12 mouse cellular contexts compared by ENCODE assay signal in the genomic region with DNA sequence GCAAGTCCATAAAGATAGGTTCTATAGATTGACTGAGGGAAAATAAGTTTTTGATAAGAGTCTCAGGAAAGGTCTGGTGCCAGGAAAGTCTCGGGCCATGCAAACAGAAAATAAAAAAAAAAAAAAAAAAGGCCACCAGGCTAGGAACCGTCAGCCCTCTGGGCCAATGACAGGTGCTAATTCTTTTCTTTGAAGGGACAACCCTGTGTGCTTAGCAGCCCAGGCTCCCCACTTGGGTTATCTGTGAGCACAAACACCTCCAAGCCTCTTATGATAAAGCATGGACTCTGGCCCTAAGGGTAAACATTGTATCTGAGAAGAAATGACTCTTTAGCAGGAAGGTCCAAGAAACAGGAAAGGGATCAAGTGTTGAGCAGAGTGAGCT. TPM values are rescaled to one million over a fixed set of nuclear protein-coding genes. Genes with fewer than 3 reads are reported as not detected.
DNase-seq lines count a peak whose midpoint lies in the region; ATAC-seq and TF ChIP-seq lines count a peak whose summit lies in the region.
"Had no signal": no experiment of that assay in that cellular context is flagged by ENCODE, and none has a peak within 500 bp of the region (broad histone marks: within the 10 kb centered on the region; RNA-seq: fewer than 3 reads in every experiment).

No protein-coding gene starts in this region.

- intact Hi-C loops in heart, adult 2 months (cut with DNase I) = no loop called here

- no peaks in the 10 kb centered on the region for H3K9me3 ChIP-seq in heart, embryonic 12.5 days (replicated peaks)
- no peaks in the 10 kb centered on the region for H3K9me3 ChIP-seq in midbrain, embryonic 12.5 days
- H3K9me3 ChIP-seq in midbrain, embryonic 10.5 days (replicated peaks) = no peaks in the 10 kb centered on the region
- no peaks in the 10 kb centered on the region for H3K9me3 ChIP-seq in liver, embryonic 15.5 days (replicated peaks)
- H3K9me3 ChIP-seq: limb, embryonic 12.5 days had no signal

- peaks cover 33% of the 10 kb centered on the region for H3K4me1 ChIP-seq in heart, embryonic 12.5 days (replicated peaks)
- H3K4me1 ChIP-seq in heart, adult 2 months (ENCODE audit: control insufficient read depth, insufficient read depth, low read length) = no peaks in the 10 kb centered on the region
- H3K4me1 ChIP-seq in midbrain, embryonic 12.5 days = peaks cover 9% of the 10 kb centered on the region
- peaks cover 15% of the 10 kb centered on the region for H3K4me1 ChIP-seq in midbrain, embryonic 10.5 days
- H3K4me1 ChIP-seq in liver, embryonic 15.5 days (replicated peaks) = peaks cover 35% of the 10 kb centered on the region

- H3K4me3 ChIP-seq in heart, embryonic 12.5 days = peak overlapping the region; percentile 83
- no peak overlapping the region for H3K4me3 ChIP-seq in heart, adult 2 months
- H3K4me3 ChIP-seq in midbrain, embryonic 12.5 days = no peak overlapping the region
- H3K4me3 ChIP-seq in midbrain, embryonic 10.5 days = no peak overlapping the region
- H3K4me3 ChIP-seq in liver, embryonic 15.5 days (replicated peaks) = peak overlapping the region; percentile 62

- H3K27me3 ChIP-seq in heart, embryonic 12.5 days (replicated peaks) = peaks cover 12% of the 10 kb centered on the region; the same call in 1 of the 2 replicates
- no peaks in the 10 kb centered on the region; the same call in 1 of the 2 replicates for H3K27me3 ChIP-seq in heart, adult 2 months (ENCODE audit: control insufficient read depth, insufficient read depth, low read length)
- peaks cover 49% of the 10 kb centered on the region for H3K27me3 ChIP-seq in midbrain, embryonic 12.5 days
- H3K27me3 ChIP-seq in midbrain, embryonic 10.5 days (ENCODE audit: low read depth, poor library complexity, severe bottlenecking) = peaks cover 68% of the 10 kb centered on the region
- peaks cover 47% of the 10 kb centered on the region for H3K27me3 ChIP-seq in liver, embryonic 15.5 days

- peak overlapping the region; percentile 90 for H3K4me2 ChIP-seq in heart, embryonic 12.5 days
- H3K4me2 ChIP-seq in midbrain, embryonic 12.5 days (replicated peaks) = peak overlapping the region; percentile 99
- H3K4me2 ChIP-seq in liver, embryonic 15.5 days = peak overlapping the region; percentile 69

- no peak for TF ChIP-seq CTCF in heart, adult 2 months (IDR thresholded peaks at IDR 0.05)

- H3K79me2 ChIP-seq in heart, adult 2 months (replicated peaks; ENCODE audit: control insufficient read depth, insufficient read depth, low read length) = no peaks in the 10 kb centered on the region

- no peak for DNase-seq in heart, adult 2 months
- DNase-seq in midbrain, embryonic 10.5 days (ENCODE audit: low spot score) = no peak
- peak; percentile 82 for DNase-seq in yolk sac, embryonic 10.5 days (ENCODE audit: low spot score)
- no peak for DNase-seq in layer of hippocampus, postnatal 25 days (ENCODE audit: extremely low spot score in 1 of 2, low spot score in 1 of 2)
- DNase-seq: adrenal gland, postnatal 25 days; gastrocnemius, postnatal 14 days; kidney, postnatal 4 days had no signal

- peaks cover 3% of the 10 kb centered on the region; the same call in 1 of the 2 replicates for H3K36me3 ChIP-seq in heart, embryonic 12.5 days
- H3K36me3 ChIP-seq in heart, adult 2 months (ENCODE audit: control insufficient read depth, insufficient read depth, low read length) = no peaks in the 10 kb centered on the region
- H3K36me3 ChIP-seq in midbrain, embryonic 12.5 days = no peaks in the 10 kb centered on the region
- H3K36me3 ChIP-seq in midbrain, embryonic 10.5 days = no peaks in the 10 kb centered on the region
- H3K36me3 ChIP-seq in liver, embryonic 15.5 days (replicated peaks) = no peaks in the 10 kb centered on the region
- H3K36me3 ChIP-seq: limb, embryonic 12.5 days had no signal

- no peak for ATAC-seq in heart, embryonic 12.5 days (ENCODE audit: insufficient number of reproducible peaks, low FRiP score)
- ATAC-seq in midbrain, embryonic 12.5 days (ENCODE audit: low FRiP score, low read depth) = no peak
- ATAC-seq in liver, embryonic 15.5 days (ENCODE audit: insufficient read depth) = no peak
- no peak for ATAC-seq in megakaryocyte progenitor cell, adult 5-6 weeks (replicated peaks; ENCODE audit: poor library complexity)

- no peak for TF ChIP-seq POLR2A in heart, adult 2 months (IDR thresholded peaks at IDR 0.05; ENCODE audit: insufficient read depth, low read depth, low read length)

- H3K27ac ChIP-seq in heart, embryonic 12.5 days (ENCODE audit: poor library complexity, severe bottlenecking) = no peak overlapping the region
- H3K27ac ChIP-seq in heart, adult 2 months = no peak overlapping the region
- no peak overlapping the region for H3K27ac ChIP-seq in midbrain, embryonic 12.5 days (replicated peaks)
- H3K27ac ChIP-seq in midbrain, embryonic 10.5 days (replicated peaks) = no peak overlapping the region
- no peak overlapping the region for H3K27ac ChIP-seq in liver, embryonic 15.5 days (replicated peaks)
- H3K27ac ChIP-seq: limb, embryonic 12.5 days had no signal

- 4% methylated on average over 2 of the region's 2 CpGs for WGBS in heart, embryonic 12.5 days
- 48% methylated on average over 2 of the region's 2 CpGs for WGBS in heart, adult 2 months
- 60% methylated on average over 2 of the region's 2 CpGs for WGBS in midbrain, embryonic 12.5 days
- 49% methylated on average over 2 of the region's 2 CpGs for WGBS in midbrain, embryonic 10.5 days
- WGBS in liver, embryonic 15.5 days (ENCODE audit: insufficient replicate concordance) = 0% methylated on average over 2 of the region's 2 CpGs

- TF ChIP-seq EP300 in heart, adult 2 months (IDR thresholded peaks at IDR 0.05; ENCODE audit: insufficient read depth, low read depth, low read length) = no peak

- no peak overlapping the region for H3K9ac ChIP-seq in heart, embryonic 12.5 days
- H3K9ac ChIP-seq in heart, adult 2 months (ENCODE audit: low read depth, low read length) = no peak overlapping the region
- H3K9ac ChIP-seq in midbrain, embryonic 12.5 days (replicated peaks) = no peak overlapping the region
- H3K9ac ChIP-seq in liver, embryonic 15.5 days = no peak overlapping the region

RNA-seq across cellular contexts. Expression of gene Atp8a2, which starts 18.4 kb away (rescaled TPM):
- 10.8 and 13.0 TPM in 2 replicates for polyA plus RNA-seq in heart, embryonic 12.5 days (2016; fragmentation: Nextera tagmentation; extraction: Ambion mirVana)
- total RNA-seq in heart, adult 2 months (2021) = 1 to 10 TPM; 3.1 to 4.3 TPM
- 1.8 and 2.2 TPM in 2 replicates for polyA plus RNA-seq in heart, adult 2 months (2012; rRNA removed)
- polyA plus RNA-seq in midbrain, embryonic 12.5 days (2016; fragmentation: Nextera tagmentation; extraction: Ambion mirVana) = 16.1 and 18.1 TPM in 2 replicates
- 2.5 and 5.2 TPM in 2 replicates for polyA plus RNA-seq in midbrain, embryonic 10.5 days (2016; fragmentation: Nextera tagmentation; extraction: Ambion mirVana)
- 3.5 and 4.9 TPM in 2 replicates for polyA plus RNA-seq in liver, embryonic 15.5 days (2015; fragmentation: Nextera tagmentation; extraction: Ambion mirVana)
- total RNA-seq in layer of hippocampus, postnatal 25 days (2021) = 10 to 100 TPM; 40.5 to 45.1 TPM
- 0.32 and 0.68 TPM in 2 replicates for total RNA-seq in megakaryocyte progenitor cell, adult 5-6 weeks (2015)
- 0.34 and 0.37 TPM in 2 replicates for total RNA-seq in megakaryocyte progenitor cell, adult 5-6 weeks (2017)

Comparison
In these comparisons a context has a peak if more than half of its experiments do, and no peak if none do; other contexts are left out.
1. H3K4me3 ChIP-seq: peak in heart, embryonic 12.5 days (single experiment) and liver, embryonic 15.5 days (single experiment); none in heart, adult 2 months (single experiment), midbrain, embryonic 12.5 days (single experiment) and midbrain, embryonic 10.5 days (single experiment).
2. Peak in every context shown above with its lines, with median percentiles within 50 percentile points of each other: H3K4me2 ChIP-seq.